Mouse (Mus musculus) embryo, embryonic 9.5 days (tissue): Measurements from ENCODE around the gene Loxl4.
A peak's percentile ranks its signal among the peaks of the same experiment; 100 is the strongest.

Source experiments
- DNase-seq: peaks from one replicate; pipeline ENCODE4 v3.0.0-alpha.2; 2017; ENCODE audit errors: extremely low spot score

Gene Loxl4

GRCm38 (mm10) chr19:42609716-42610115 is 2.9 kb downstream of the Loxl4 start:
- DNase-seq, result no peak

GRCm38 (mm10) chr19:42608082-42608481 is 4.5 kb downstream of the Loxl4 start:
- DNase-seq, result no peak

- no peak for DNase-seq
Measured at GRCm38 (mm10) chr19:42602576-42602975, 10.0 kb downstream of the Loxl4 start.

GRCm38 (mm10) chr19:42602041-42602440 is 10.6 kb downstream of the Loxl4 start:
- no peak for DNase-seq

- DNase-seq, result no peak
Measured at GRCm38 (mm10) chr19:42601445-42601844, 11.2 kb downstream of the Loxl4 start.

GRCm38 (mm10) chr19:42600591-42600990 is 12.0 kb downstream of the Loxl4 start:
- no peak for DNase-seq

- no peak for DNase-seq
Measured at GRCm38 (mm10) chr19:42599891-42600290, 12.7 kb downstream of the Loxl4 start.

GRCm38 (mm10) chr19:42597896-42598295 is 14.7 kb downstream of the Loxl4 start:
- DNase-seq, result no peak

- DNase-seq, result no peak
Measured at GRCm38 (mm10) chr19:42597286-42597685, 15.3 kb downstream of the Loxl4 start.

GRCm38 (mm10) chr19:42595066-42595465 is 17.5 kb downstream of the Loxl4 start:
- no peak for DNase-seq

GRCm38 (mm10) chr19:42593456-42593855 is 19.2 kb downstream of the Loxl4 start:
- no peak for DNase-seq

- no peak for DNase-seq
Measured at GRCm38 (mm10) chr19:42591534-42591933, 21.1 kb downstream of the Loxl4 start.

GRCm38 (mm10) chr19:42589246-42589645 is 23.4 kb downstream of the Loxl4 start:
- DNase-seq, result no peak

GRCm38 (mm10) chr19:42587704-42588103 is 24.9 kb downstream of the Loxl4 start:
- no peak for DNase-seq

- no peak for DNase-seq
Measured at GRCm38 (mm10) chr19:42584188-42584587, 28.4 kb downstream of the Loxl4 start.

- no peak for DNase-seq
Measured at GRCm38 (mm10) chr19:42583677-42584076, 28.9 kb downstream of the Loxl4 start.

- no peak for DNase-seq
Measured at GRCm38 (mm10) chr19:42582811-42583370, 29.7 kb downstream of the Loxl4 start.

- peak; percentile 25 for DNase-seq
Measured at GRCm38 (mm10) chr19:42580701-42581100, 31.9 kb downstream of the Loxl4 start.

- DNase-seq, result no peak
Measured at GRCm38 (mm10) chr19:42578631-42579030, 34.0 kb downstream of the Loxl4 start.

GRCm38 (mm10) chr19:42576856-42577255 is 35.8 kb downstream of the Loxl4 start:
- DNase-seq, result no peak

- no peak for DNase-seq
Measured at GRCm38 (mm10) chr19:42575317-42575716, 37.3 kb downstream of the Loxl4 start.

- DNase-seq, result no peak
Measured at GRCm38 (mm10) chr19:42571291-42571690, 41.3 kb downstream of the Loxl4 start.

GRCm38 (mm10) chr19:42569076-42569475 is 43.5 kb downstream of the Loxl4 start:
- DNase-seq, result no peak

GRCm38 (mm10) chr19:42567020-42567419 is 45.6 kb downstream of the Loxl4 start:
- no peak for DNase-seq
